14 mouse cellular contexts compared by ENCODE assay signal in genomic region chrX:32601425-32601824, GRCm38 (mm10). TPM values are rescaled to one million over a fixed set of nuclear protein-coding genes. Genes with fewer than 3 reads are reported as not detected.
"Had no signal": no experiment of that assay in that cellular context is flagged by ENCODE, and none has a peak within 500 bp of the region (broad histone marks: within the 10 kb centered on the region; RNA-seq: fewer than 3 reads in every experiment).

No protein-coding gene starts in this region.

RNA-seq across cellular contexts. Expression of gene Btbd35f1, which starts 41.6 kb away (rescaled TPM):
- polyA plus RNA-seq: neural tube, embryonic 11.5 days; neural tube, embryonic 12.5 days; neural tube, embryonic 13.5 days; neural tube, embryonic 14.5 days; neural tube, embryonic 15.5 days; small intestine, adult 2 months; spleen, adult 2 months; stomach, embryonic 14.5 days; stomach, embryonic 15.5 days; stomach, embryonic 16.5 days; stomach, postnatal 0 days; thymus, adult 2 months; thymus, postnatal 0 days had no signal

RNA-seq across cellular contexts. Expression of gene Gm5926, which starts 49.1 kb away (rescaled TPM):
- polyA plus RNA-seq: neural tube, embryonic 11.5 days; neural tube, embryonic 12.5 days; neural tube, embryonic 13.5 days; neural tube, embryonic 14.5 days; neural tube, embryonic 15.5 days; small intestine, adult 2 months; spleen, adult 2 months; stomach, embryonic 14.5 days; stomach, embryonic 15.5 days; stomach, embryonic 16.5 days; stomach, postnatal 0 days; testis, adult 2 months; thymus, adult 2 months; thymus, postnatal 0 days had no signal
